Mouse (Mus musculus) midbrain, embryonic 11.5 days (tissue): ENCODE data around the gene Phf13. TPM values are rescaled to one million over a fixed set of nuclear protein-coding genes. Genes with fewer than 3 reads are reported as not detected.

Source experiments
- ATAC-seq: fragments of 200-750 bp; cut with Nextera tagmentation; 2 replicates; pipeline ENCODE4 v1.8.0; 2017; ENCODE audit warnings: moderate TSS enrichment, moderate library complexity; ENCODE audit not compliant: low FRiP score
- DNase-seq: peaks from one replicate; pipeline ENCODE4 v3.0.0; 2015; ENCODE audit warnings: low spot score; ENCODE audit errors: missing footprints
- H3K27ac ChIP-seq: fragments of 300-500 bp; sonication (generic); 2 replicates; pipeline ENCODE4 v1.5.1; 2014; ENCODE audit warnings: low read depth, low read length
- H3K27me3 ChIP-seq: fragments of 300-500 bp; sonication (generic); 2 replicates; pipeline ENCODE4 v1.6.1; 2014; ENCODE audit warnings: mild to moderate bottlenecking, low read length, moderate library complexity, mixed read lengths; ENCODE audit not compliant: control insufficient read depth, insufficient read depth
- H3K36me3 ChIP-seq: fragments of 300-500 bp; sonication (generic); 2 replicates; pipeline ENCODE4 v1.6.1; 2014; ENCODE audit warnings: mild to moderate bottlenecking, low read length, moderate library complexity, mixed read lengths; ENCODE audit not compliant: control insufficient read depth, insufficient read depth
- H3K4me1 ChIP-seq: fragments of 300-500 bp; sonication (generic); 2 replicates; pipeline ENCODE4 v1.6.1; 2014; ENCODE audit warnings: low read length; ENCODE audit not compliant: control insufficient read depth, insufficient read depth
- H3K4me2 ChIP-seq: fragments of 300-500 bp; sonication (generic); 2 replicates; pipeline ENCODE4 v1.6.1; 2014; ENCODE audit warnings: mild to moderate bottlenecking, moderate library complexity
- H3K4me3 ChIP-seq: fragments of 300-500 bp; sonication (generic); 2 replicates; pipeline ENCODE4 v1.5.1; 2014; ENCODE audit warnings: low read depth, low read length
- H3K9ac ChIP-seq: fragments of 300-500 bp; sonication (generic); 2 replicates; pipeline ENCODE4 v1.6.1; 2014; ENCODE audit warnings: low read length
- H3K9me3 ChIP-seq: fragments of 300-500 bp; sonication (generic); 2 replicates; pipeline ENCODE4 v1.6.1; 2016; ENCODE audit warnings: low read length; ENCODE audit not compliant: control insufficient read depth
- WGBS: fragments of 180-500 bp; shearing (Covaris S2); extraction: QIAGEN DNeasy Blood & Tissue Kit; methylation state at CpG from one replicate; pipeline ENCODE4 v1.1.7; 2014; 5-methylcytosine and 5-hydroxymethylcytosine counted together
- polyA plus RNA-seq: library from polyadenylated mRNA; unstranded; fragments of >200 nt; fragmentation: Nextera tagmentation; extraction: Ambion mirVana; gene quantifications from 2 replicates; pipeline ENCODE4 v1.2.1, GENCODE M21; 2014

The Phf13 gene
- polyA plus RNA-seq, 1 experiment from 2014 or later, result 22.9 TPM

DNA sequence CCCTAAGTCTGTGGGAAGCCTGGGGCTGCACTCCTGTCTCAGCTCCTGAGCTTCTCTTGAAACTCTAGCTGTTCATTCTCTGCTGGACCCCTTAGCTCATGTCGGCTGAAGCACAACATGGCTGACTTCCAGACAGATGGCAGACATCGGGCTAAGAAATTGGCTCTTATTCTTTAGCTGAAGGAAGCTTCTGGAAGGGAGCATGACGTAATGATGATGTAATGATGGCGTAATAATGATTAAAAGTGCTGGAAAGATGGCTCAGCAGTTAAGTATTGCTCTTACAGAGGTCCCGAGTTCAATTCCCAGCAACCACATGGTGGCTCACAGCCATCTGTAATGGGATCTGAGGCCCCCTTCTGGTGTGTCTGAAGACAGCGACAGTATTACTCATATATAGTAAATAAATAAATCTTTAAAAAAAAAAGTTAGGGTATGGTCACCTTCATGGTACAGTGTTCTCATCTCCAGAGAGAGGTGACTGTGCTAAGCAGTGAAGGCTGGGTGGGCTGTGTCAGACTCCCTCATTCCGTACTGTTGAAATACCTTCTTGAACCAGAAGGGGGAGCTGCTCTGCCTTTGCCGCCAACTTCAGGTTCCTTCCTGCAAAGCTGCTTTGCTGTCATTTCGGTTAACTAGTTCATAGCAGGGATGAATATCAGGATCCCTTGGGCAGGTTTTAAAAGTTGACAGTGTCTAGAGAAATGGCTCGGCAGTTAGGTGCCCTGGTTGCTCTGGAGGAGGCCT lies 23.7 kb downstream of the Phf13 start:
- peaks cover 17% of the 10 kb centered on the region for H3K36me3 ChIP-seq

DNA sequence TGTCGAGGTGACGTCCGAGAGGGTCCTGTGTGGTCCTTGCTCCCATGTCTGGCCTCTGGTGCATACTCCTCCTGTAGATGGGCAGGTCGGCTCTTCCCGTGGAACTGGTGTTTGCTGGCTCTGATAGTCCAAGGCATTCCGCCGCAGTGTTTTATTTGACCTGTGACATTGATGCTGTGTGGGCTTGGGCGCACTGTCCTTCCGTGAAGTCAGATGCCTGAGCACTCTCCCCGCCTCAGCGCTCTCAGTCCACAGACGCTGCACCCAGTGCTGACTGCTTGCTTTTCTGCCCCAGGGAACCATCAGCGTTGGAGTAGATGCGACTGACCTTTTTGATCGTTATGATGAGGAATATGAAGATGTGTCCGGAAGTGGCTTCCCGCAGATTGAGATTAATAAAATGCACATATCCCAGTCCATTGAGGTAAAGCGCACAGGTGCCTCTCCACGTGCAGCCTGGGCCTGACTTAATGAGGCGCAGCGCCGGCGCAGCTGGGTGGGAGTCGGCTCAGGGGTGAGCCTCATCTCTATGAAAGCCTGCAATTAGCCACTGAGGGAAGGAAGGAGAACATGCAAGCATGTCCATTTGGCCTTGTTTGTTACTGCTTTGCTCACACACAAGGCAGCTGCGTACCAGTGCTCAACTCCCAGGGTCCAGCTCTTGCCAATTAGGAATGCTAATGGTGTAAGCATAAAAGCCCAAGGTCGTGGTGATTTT lies 27.7 kb downstream of the Phf13 start:
- Histone ChIP-seq H3K4me3 (no peak overlapping the region), H3K27ac (no peak overlapping the region), H3K9ac (no peak overlapping the region), H3K4me2 (no peak overlapping the region), H3K27me3 (no peaks in the 10 kb centered on the region), H3K36me3 (peaks cover 22% of the 10 kb centered on the region), H3K9me3 (no peaks in the 10 kb centered on the region), H3K4me1 (no peaks in the 10 kb centered on the region)
- ATAC-seq (no peak), DNase-seq (no peak)
- 94% methylated on average over 26 of the region's 26 CpGs for WGBS

More for the DNA sequence above, 23.7 kb downstream of the Phf13 start:
- Histone ChIP-seq H3K9me3 (no peaks in the 10 kb centered on the region; the same call in 1 of the 2 replicates), H3K4me2 (no peak overlapping the region), H3K27me3 (no peaks in the 10 kb centered on the region), H3K4me3 (no peak overlapping the region), H3K27ac (no peak overlapping the region), H3K9ac (no peak overlapping the region), H3K4me1 (no peaks in the 10 kb centered on the region)
- ATAC-seq (0 out of 2 replicates have a peak, but pooled peaks have one; percentile 44), DNase-seq (peak; percentile 94)
- 73% methylated on average over 10 of the region's 10 CpGs for WGBS

DNA sequence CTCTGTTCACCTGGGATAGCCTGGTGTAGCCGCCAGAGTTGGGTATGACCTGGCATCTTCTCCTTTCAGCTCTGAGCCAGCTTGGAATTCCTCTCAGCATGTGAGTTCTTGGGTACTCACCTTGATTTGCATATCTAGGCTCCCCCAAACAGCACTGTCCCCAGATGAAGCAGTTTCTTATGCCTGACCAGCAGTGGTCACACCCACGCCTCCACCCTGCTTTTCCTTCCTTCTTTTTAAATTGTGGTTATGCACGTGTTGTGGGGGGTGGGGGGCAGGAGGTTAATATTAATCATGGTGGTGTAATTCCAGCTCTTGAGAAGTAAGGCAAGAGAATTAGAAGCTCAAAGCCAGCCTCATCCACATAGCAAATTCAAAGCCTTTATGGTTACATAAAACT lies 33.2 kb downstream of the Phf13 start:
- peak; percentile 54 for DNase-seq
- H3K36me3 ChIP-seq, result peaks cover 25% of the 10 kb centered on the region
- no peaks in the 10 kb centered on the region for H3K27me3 ChIP-seq
- H3K4me2 ChIP-seq, result no peak overlapping the region
- no peak overlapping the region for H3K27ac ChIP-seq
- no peak for ATAC-seq
- no peaks in the 10 kb centered on the region for H3K9me3 ChIP-seq
- no peaks in the 10 kb centered on the region for H3K4me1 ChIP-seq
- WGBS, result 85% methylated on average over 3 of the region's 3 CpGs
- H3K4me3 ChIP-seq, result no peak overlapping the region
- H3K9ac ChIP-seq, result no peak overlapping the region

DNA sequence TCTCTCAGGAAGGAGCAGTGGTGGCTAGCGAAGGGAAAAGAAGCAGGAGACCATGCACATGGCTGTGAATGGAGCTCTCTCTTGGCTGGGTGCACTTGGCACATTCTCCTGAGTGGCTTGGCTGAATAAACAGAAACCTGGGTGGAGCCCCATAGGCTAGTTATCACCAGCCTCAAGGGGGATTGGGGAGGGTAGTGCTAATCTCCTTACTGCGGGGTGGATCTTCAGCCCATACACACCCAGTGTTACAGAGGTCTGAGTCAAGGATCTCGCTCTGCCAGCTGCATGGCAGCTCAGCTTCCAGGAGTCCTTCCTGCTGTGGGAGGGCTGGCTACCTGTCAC lies 35.6 kb downstream of the Phf13 start:
- Histone ChIP-seq H3K9me3 (no peaks in the 10 kb centered on the region), H3K4me2 (no peak overlapping the region), H3K4me1 (no peaks in the 10 kb centered on the region), H3K9ac (no peak overlapping the region), H3K27ac (no peak overlapping the region), H3K4me3 (no peak overlapping the region), H3K27me3 (no peaks in the 10 kb centered on the region), H3K36me3 (peaks cover 31% of the 10 kb centered on the region)
- WGBS, result 88% methylated on average over 3 of the region's 3 CpGs
- ATAC-seq, result no peak
- peak; percentile 33 for DNase-seq

DNA sequence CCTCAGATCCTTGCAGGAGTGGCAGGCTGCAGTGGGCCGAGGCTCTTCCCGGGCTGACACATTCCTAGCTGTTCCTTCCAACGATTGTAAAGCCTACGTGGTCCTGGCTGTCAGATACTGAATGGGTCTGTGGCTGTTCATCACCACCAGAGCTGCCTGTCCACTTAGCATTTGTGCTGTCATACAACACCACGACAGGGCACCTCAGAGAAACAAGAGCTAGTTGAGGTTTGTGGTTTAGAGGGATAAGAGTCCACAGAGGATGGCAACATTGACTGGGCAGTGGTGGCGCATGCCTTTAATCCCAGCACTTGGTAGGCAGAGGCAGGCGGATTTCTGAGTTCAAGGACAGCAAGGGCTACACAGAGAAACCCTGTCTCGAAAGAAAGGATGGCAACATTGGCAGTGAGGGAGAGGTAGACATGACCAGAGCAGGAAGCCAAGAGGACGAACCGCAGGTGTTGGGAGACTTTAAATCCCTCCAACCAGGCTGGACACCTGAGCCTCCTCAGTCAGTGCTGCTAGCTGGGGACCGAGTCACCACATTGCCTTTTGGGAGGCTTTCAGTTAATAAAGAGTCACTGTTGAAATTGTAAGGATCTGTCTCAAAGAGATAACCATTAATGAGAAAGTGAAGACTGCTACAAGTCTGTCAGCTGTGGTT lies 36.1 kb downstream of the Phf13 start:
- Histone ChIP-seq H3K4me1 (no peaks in the 10 kb centered on the region), H3K9ac (no peak overlapping the region), H3K4me3 (no peak overlapping the region), H3K27ac (no peak overlapping the region), H3K4me2 (no peak overlapping the region), H3K36me3 (peaks cover 30% of the 10 kb centered on the region), H3K9me3 (no peaks in the 10 kb centered on the region), H3K27me3 (no peaks in the 10 kb centered on the region)
- WGBS, result 94% methylated on average over 11 of the region's 11 CpGs
- peak; percentile 12 for DNase-seq
- ATAC-seq, result no peak

DNA sequence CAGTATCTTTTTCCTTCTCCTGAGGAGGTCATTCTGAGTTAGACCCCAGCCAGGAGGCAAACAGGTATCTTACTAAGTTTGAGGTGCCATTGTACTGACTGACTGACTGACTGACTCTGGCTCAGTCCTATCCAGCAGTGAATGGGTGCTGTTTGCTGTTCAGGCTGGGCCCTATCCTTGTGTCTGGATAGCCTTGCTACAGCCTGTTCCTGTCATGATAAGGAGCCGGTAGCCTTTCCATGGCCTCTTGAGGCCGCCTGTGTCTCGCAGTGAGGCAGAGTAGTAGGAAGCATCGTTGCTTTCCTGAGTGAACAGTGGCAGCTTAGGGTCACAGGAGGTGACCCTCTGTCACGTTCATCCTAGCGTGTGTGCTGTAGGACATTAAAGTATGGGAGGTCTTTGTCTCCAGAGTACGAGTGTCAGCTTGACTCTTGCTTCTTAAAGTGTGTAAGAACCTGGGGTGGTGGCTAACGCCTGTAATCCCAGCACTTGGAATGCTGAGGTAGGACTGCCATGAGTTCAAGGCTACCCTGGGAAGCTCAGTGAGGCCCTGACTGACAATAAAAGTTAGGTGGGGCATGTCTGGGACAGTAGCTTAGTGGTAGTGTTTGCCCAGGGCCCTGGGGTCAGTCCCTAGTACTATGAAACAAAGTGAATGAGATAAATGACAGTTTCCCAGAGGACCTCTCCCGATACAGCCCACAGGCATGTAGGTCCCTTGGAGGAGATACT lies 38.3 kb downstream of the Phf13 start:
- H3K4me2 ChIP-seq, result no peak overlapping the region
- no peak for ATAC-seq
- no peak overlapping the region for H3K4me3 ChIP-seq
- H3K27ac ChIP-seq, result no peak overlapping the region
- DNase-seq, result peak; percentile 73
- WGBS, result 92% methylated on average over 9 of the region's 9 CpGs
- peaks cover 28% of the 10 kb centered on the region for H3K36me3 ChIP-seq
- no peaks in the 10 kb centered on the region for H3K4me1 ChIP-seq
- no peaks in the 10 kb centered on the region for H3K9me3 ChIP-seq
- no peak overlapping the region for H3K9ac ChIP-seq
- H3K27me3 ChIP-seq, result no peaks in the 10 kb centered on the region

DNA sequence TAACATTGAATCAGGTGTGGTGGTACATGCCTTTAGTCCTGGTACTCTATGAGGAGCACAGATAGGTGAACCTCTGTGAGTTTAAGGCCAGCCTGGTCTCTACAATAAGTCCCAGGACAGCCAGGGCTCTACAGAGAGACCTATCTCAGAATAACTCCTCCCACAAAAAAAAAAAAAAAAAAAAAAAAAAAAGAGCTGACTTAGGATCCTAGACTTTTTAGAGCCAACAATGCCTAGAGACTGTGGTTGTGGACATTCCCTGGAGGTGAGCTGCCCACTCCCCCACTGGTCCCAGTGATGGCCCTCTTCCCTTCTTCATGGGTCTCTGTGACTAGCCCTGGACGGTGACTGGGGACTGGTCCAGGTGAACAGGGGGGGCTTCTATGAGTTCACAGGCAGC lies 40.3 kb downstream of the Phf13 start:
- DNase-seq (peak; percentile 8), ATAC-seq (no peak)
- Histone ChIP-seq H3K9ac (no peak overlapping the region), H3K27ac (no peak overlapping the region), H3K9me3 (no peaks in the 10 kb centered on the region), H3K4me1 (no peaks in the 10 kb centered on the region), H3K4me3 (no peak overlapping the region), H3K36me3 (peaks cover 25% of the 10 kb centered on the region), H3K4me2 (no peak overlapping the region), H3K27me3 (no peaks in the 10 kb centered on the region)
- WGBS, result 94% methylated on average over 1 of the region's 1 CpGs

DNA sequence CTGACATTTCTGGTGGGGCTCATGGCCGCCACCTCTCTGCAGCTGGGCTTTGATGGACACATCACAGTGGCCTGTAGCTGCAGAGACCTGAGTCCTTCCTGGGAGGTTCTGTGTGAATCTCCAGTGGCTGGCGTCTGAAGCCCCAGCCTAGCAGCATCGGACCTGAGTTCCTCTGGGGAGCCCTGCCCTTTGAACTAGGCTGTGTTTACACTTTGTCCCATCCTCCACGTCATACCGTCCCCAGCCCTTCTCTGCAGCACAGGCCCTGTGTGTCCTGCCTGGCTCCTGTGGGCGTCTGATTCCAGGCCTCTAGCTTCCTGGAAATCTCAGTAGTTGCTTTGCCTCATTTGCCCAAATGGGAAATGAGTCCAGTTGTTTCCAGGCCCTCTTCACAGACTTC lies 42.8 kb downstream of the Phf13 start:
- Histone ChIP-seq H3K4me2 (no peak overlapping the region), H3K9me3 (no peaks in the 10 kb centered on the region), H3K27ac (no peak overlapping the region), H3K4me3 (no peak overlapping the region), H3K4me1 (no peaks in the 10 kb centered on the region), H3K9ac (no peak overlapping the region), H3K36me3 (peaks cover 21% of the 10 kb centered on the region), H3K27me3 (no peaks in the 10 kb centered on the region)
- 87% methylated on average over 6 of the region's 6 CpGs for WGBS
- DNase-seq (no peak), ATAC-seq (no peak)
